Comparison of ENCODE assay signal across 14 mouse cellular contexts in the genomic region with DNA sequence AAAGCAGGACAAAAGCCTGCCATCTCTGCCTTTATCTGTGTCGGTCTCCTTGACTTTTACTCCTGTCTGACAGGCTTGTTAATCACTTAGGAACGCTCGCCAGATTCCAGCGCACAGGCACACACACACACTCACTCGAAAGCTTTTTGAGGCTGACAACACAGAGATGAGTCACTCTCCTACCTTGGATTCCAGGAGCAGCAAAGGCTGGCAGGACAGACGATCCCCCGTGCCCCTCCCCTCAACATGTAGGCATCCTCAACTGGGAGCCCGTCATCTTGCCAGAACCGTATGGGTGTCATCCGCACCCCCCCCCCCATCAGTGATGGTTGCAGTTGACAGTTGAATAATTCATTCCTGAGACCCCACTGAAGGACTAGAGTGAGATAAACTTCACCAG. TPM values are rescaled to one million over a fixed set of nuclear protein-coding genes. Genes with fewer than 3 reads are reported as not detected.
DNase-seq lines count a peak whose midpoint lies in the region; ATAC-seq and TF ChIP-seq lines count a peak whose summit lies in the region.
"Had no signal": no experiment of that assay in that cellular context is flagged by ENCODE, and none has a peak within 500 bp of the region (broad histone marks: within the 10 kb centered on the region; RNA-seq: fewer than 3 reads in every experiment).

No protein-coding gene starts in this region.

- 36% methylated on average over 10 of the region's 10 CpGs for WGBS in neural tube, embryonic 12.5 days
- 11% methylated on average over 10 of the region's 10 CpGs for WGBS in forebrain, embryonic 15.5 days
- WGBS in kidney, adult 2 months: 60% methylated on average over 10 of the region's 10 CpGs

- no peaks in the 10 kb centered on the region for H3K27me3 ChIP-seq in neural tube, embryonic 12.5 days (replicated peaks)
- no peaks in the 10 kb centered on the region for H3K27me3 ChIP-seq in forebrain, embryonic 15.5 days
- no peaks in the 10 kb centered on the region for H3K27me3 ChIP-seq in kidney, adult 2 months (replicated peaks; ENCODE audit: control insufficient read depth, insufficient read depth, low read length)
- H3K27me3 ChIP-seq: embryonic facial prominence, embryonic 13.5 days; liver, embryonic 12.5 days had no signal

- TF ChIP-seq CTCF in kidney, adult 2 months (conservative IDR thresholded peaks at IDR 0.05; ENCODE audit: insufficient read depth, insufficient read length, low read depth, low read length): no peak

- TF ChIP-seq POLR2A in kidney, adult 2 months (IDR thresholded peaks at IDR 0.05; ENCODE audit: low read depth, low read length): no peak

- H3K4me2 ChIP-seq in neural tube, embryonic 12.5 days (replicated peaks): 0 out of 2 replicates have a peak overlapping the region, but pooled peaks have one; percentile 20
- no peak overlapping the region for H3K4me2 ChIP-seq in forebrain, embryonic 15.5 days (replicated peaks)
- H3K4me2 ChIP-seq: embryonic facial prominence, embryonic 13.5 days; liver, embryonic 12.5 days had no signal

- ATAC-seq in neural tube, embryonic 12.5 days (ENCODE audit: low FRiP score, low read depth): peak; percentile 33; the same call in 1 of the 2 replicates
- peak; percentile 69 for ATAC-seq in forebrain, embryonic 15.5 days (replicated peaks)
- ATAC-seq in erythroblast, adult 5-6 weeks (replicated peaks; ENCODE audit: low FRiP score, poor library complexity, severe bottlenecking): no peak
- ATAC-seq: inflammation-experienced regulatory T-cells, adult 6 months; liver, embryonic 12.5 days had no signal

- no peak overlapping the region for H3K9ac ChIP-seq in neural tube, embryonic 12.5 days
- H3K9ac ChIP-seq in forebrain, embryonic 15.5 days (replicated peaks): no peak overlapping the region
- H3K9ac ChIP-seq: embryonic facial prominence, embryonic 13.5 days; liver, embryonic 12.5 days had no signal

- H3K36me3 ChIP-seq in neural tube, embryonic 12.5 days: no peaks in the 10 kb centered on the region
- no peaks in the 10 kb centered on the region for H3K36me3 ChIP-seq in forebrain, embryonic 15.5 days
- no peaks in the 10 kb centered on the region for H3K36me3 ChIP-seq in kidney, adult 2 months (ENCODE audit: control insufficient read depth, insufficient read depth, low read length)
- H3K36me3 ChIP-seq: embryonic facial prominence, embryonic 13.5 days; liver, embryonic 12.5 days had no signal

- no peak overlapping the region for H3K27ac ChIP-seq in neural tube, embryonic 12.5 days
- peak overlapping the region; percentile 51 for H3K27ac ChIP-seq in forebrain, embryonic 15.5 days (replicated peaks)
- H3K27ac ChIP-seq in kidney, adult 2 months (ENCODE audit: insufficient read depth, low read depth, low read length): no peak overlapping the region
- H3K27ac ChIP-seq: embryonic facial prominence, embryonic 13.5 days; liver, embryonic 12.5 days had no signal

- no peak overlapping the region for H3K4me3 ChIP-seq in neural tube, embryonic 12.5 days
- no peak overlapping the region for H3K4me3 ChIP-seq in forebrain, embryonic 15.5 days
- no peak overlapping the region for H3K4me3 ChIP-seq in kidney, adult 2 months (ENCODE audit: insufficient read depth, low read depth, low read length)
- H3K4me3 ChIP-seq: embryonic facial prominence, embryonic 13.5 days; liver, embryonic 12.5 days had no signal

- H3K9me3 ChIP-seq in neural tube, embryonic 12.5 days: no peaks in the 10 kb centered on the region
- no peaks in the 10 kb centered on the region for H3K9me3 ChIP-seq in forebrain, embryonic 15.5 days
- H3K9me3 ChIP-seq: embryonic facial prominence, embryonic 13.5 days; liver, embryonic 12.5 days had no signal

- H3K4me1 ChIP-seq in neural tube, embryonic 12.5 days: peaks cover 21% of the 10 kb centered on the region; the same call in 1 of the 2 replicates
- peaks cover 16% of the 10 kb centered on the region for H3K4me1 ChIP-seq in forebrain, embryonic 15.5 days
- H3K4me1 ChIP-seq in kidney, adult 2 months (ENCODE audit: control insufficient read depth, insufficient read depth, low read length): no peaks in the 10 kb centered on the region
- H3K4me1 ChIP-seq: embryonic facial prominence, embryonic 13.5 days; liver, embryonic 12.5 days had no signal

- DNase-seq in neural tube, embryonic 10.5 days (ENCODE audit: extremely low spot score, low spot score): no peak
- peak; percentile 78 for DNase-seq in adrenal gland, postnatal 14 days
- DNase-seq in yolk sac, embryonic 10.5 days (ENCODE audit: low spot score): peak; percentile 8
- DNase-seq in kidney, adult 2 months: no peak
- DNase-seq: gastrocnemius, postnatal 14 days; thymus, postnatal 14 days had no signal

RNA-seq across cellular contexts. Expression of a gene that starts 25.1 kb away (rescaled TPM):
- polyA plus RNA-seq in neural tube, embryonic 12.5 days (2016; fragmentation: Nextera tagmentation; extraction: Ambion mirVana): 0.22 and 0.25 TPM in 2 replicates
- 0.34 and 0.59 TPM in 2 replicates for total RNA-seq in adrenal gland, postnatal 14 days (2021)
- polyA plus RNA-seq in forebrain, embryonic 15.5 days (2015; fragmentation: Nextera tagmentation; extraction: Ambion mirVana): 0.54 and 0.64 TPM in 2 replicates
- 0.05 and 0.08 TPM in 2 replicates for polyA plus RNA-seq in kidney, adult 2 months (2012; rRNA removed)
- total RNA-seq in erythroblast, adult 5-6 weeks (2015; ENCODE audit: low replicate concordance): not detected in 2 replicates
- total RNA-seq in erythroblast, adult 5-6 weeks (2017; ENCODE audit: low replicate concordance): not detected in 2 replicates
- total RNA-seq: MEL had no signal
- polyA plus RNA-seq: embryonic facial prominence, embryonic 13.5 days; inflammation-experienced regulatory T-cells, adult 6 months; liver, embryonic 12.5 days; small intestine, adult 2 months had no signal

Comparison
In these comparisons a context has a peak if more than half of its experiments do, and no peak if none do; other contexts are left out.
1. DNase-seq: peak in adrenal gland, postnatal 14 days (single experiment) and yolk sac, embryonic 10.5 days (single experiment); none in neural tube, embryonic 10.5 days (single experiment) and kidney, adult 2 months (single experiment).